Mouse (Mus musculus) cerebellum, postnatal 4 days (tissue): ENCODE results near the gene Igsf8.
"Not testable (repeated sequence)": the region's sequence is repeated elsewhere in the genome, so short reads cannot be mapped to it uniquely, and the experiment has no call there.

Experiments used
- DNase-seq, 2 experiments: peaks; one replicate each; pipeline ENCODE4 v3.0.0; 2022; ENCODE audit warnings: low spot score in 2 of 2, mixed read lengths in 1 of 2

Igsf8 gene

GRCm38 (mm10) chr1:172261477-172262078, at the start of gene Igsf8:
TSS of gene Igsf8 (plus strand) at chr1:172261641.
- no peak for DNase-seq

- DNase-seq = peak in 1 of 2 experiments; percentile 18
Observed at GRCm38 (mm10) chr1:172212776-172213175, 48.7 kb upstream of the Igsf8 start.

- no peak for DNase-seq
Observed at GRCm38 (mm10) chr1:172213771-172214170, 47.7 kb upstream of the Igsf8 start.

DNA sequence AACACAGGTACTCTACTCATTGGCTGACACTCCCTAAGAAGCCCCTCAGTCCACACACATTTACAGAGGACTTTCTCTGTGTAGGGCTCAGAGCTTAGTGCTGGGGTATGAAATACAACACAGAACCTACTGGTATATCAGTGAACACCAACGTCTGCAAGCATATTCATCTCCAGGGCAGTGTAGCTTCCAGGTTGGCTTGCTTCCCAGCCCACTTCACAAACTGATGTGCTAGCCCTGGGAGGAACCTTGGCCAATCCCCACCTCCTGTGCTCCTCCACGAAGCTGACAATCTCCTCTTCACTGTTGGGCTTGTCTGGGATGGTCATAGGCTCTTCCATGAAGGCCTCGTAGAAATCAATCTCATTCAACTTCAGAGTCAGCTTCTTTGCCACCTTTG, 46.7 kb upstream of the Igsf8 start:
- no peak for DNase-seq

GRCm38 (mm10) chr1:172217148-172217547, 44.3 kb upstream of the Igsf8 start:
- DNase-seq = peak; percentile 89 to 95

DNA sequence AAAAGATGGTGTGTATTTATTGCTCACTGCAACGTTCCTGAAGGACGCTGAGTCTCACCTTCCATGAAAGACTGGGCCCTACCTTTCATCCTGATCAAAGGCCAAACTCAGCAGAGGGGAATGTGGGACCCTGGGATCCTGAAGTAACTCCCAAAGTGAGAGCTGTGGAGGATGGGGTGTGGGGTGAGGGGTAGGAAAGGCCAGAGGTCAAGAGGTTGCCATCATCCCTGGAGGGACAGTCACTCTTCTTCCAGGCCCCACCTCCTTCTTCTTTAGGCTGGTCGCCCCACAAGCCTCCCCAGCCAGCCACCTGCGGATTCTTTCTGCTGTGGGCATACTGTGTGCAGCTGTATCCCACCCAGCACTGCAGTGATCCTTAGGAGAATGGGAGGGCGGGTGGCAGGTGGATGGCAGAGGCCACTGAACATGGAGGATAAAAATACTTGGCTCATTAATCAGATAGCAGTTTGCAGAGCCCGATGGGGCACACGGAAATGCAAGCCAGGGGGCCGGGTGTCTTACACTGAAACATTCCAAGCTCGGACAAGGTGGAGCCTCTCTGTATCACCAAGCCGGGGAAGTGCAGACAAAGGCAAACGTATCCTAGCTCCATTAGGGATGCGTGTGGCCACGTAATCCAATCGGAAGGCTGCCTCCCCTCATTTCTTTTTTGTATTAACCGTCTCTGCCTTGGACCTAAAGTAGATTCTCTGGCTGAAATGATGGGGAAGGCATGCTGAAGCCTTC, 43.1 kb upstream of the Igsf8 start:
- no peak for DNase-seq

- no peak for DNase-seq
Observed at GRCm38 (mm10) chr1:172219451-172220406, 41.7 kb upstream of the Igsf8 start, which contains the start of gene Casq1. TSS of gene Casq1 (minus strand) at chr1:172219868.

GRCm38 (mm10) chr1:172220414-172220813, 41.0 kb upstream of the Igsf8 start:
- no peak for DNase-seq

DNA sequence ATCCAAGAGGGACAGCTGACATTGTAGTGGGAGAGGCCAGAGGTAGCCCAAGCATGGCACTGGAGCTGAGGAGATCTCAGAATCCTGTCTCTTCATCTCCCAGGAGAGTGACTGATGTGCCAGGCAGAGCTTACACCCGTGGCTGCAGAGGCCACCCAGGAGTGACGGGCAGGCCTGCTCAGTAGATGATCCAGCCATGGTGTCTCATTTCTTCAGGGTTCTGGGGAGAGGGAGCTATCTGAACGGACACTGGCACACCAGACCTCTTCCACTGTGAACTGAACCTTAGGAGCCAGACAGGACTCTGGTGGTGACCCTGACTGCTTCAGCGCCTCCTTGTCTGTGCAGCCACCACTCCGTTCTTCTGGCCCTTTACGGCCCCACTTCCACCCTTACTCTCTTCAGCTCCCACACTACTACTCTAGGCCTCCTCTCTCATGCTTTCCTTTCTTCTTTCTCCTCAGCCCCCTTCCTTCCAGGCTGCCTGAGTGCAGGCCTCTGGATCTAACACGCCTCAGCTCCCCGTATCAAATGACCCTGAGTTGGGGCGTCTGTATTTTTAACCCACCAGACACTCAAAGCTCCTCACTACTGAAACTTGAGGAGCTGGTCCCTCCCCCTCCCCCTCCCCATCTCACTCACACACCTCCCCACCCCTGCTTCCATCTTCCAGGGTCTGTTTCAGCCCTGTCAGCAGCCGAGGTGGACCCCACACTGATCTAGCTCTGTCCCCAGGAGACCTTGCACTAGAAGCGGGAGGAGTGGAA, 40.0 kb upstream of the Igsf8 start:
- DNase-seq = no peak

DNA sequence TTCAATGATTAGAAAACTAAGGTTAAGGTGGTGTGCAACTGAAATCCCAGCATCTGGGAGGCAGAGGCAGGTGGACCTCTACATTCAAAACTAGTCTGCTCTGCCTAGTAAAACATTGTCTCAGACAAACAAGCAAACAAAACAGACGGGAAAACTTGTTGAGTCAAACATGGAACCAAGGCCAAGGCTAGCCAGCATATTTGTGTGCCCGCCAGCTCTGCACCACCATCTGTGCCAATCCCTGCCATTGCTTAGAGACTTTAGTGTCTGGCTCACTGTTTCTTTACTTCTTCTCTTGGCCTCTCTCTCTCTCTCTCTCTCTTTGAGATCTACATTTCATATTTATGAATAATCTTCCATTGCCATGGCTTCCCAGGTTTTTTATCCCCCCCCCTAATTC, 33.2 kb upstream of the Igsf8 start:
- no peak for DNase-seq

DNA sequence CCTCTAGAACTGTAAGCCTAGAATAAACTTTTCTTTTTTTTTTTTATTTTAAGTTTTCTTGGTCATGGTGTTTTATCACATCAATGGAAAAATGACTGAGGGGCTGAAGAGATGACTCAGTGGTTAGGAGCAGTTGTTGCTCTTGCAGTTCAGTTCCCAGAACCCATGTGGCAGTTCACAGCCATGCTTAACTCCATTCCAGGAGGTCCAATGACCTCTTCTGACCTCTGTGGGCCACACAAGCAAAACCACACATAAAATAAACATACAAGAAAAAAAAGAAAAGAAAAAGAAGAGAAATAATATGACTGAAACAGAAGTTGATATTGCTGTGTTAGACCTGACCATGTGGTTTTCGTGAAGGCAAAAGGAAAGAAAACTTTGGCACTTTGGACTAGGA, 32.2 kb upstream of the Igsf8 start:
- no peak for DNase-seq

- no peak for DNase-seq
Observed at GRCm38 (mm10) chr1:172240945-172241708, 20.3 kb upstream of the Igsf8 start.

GRCm38 (mm10) chr1:172242401-172242800, 19.0 kb upstream of the Igsf8 start:
- no peak for DNase-seq

DNA sequence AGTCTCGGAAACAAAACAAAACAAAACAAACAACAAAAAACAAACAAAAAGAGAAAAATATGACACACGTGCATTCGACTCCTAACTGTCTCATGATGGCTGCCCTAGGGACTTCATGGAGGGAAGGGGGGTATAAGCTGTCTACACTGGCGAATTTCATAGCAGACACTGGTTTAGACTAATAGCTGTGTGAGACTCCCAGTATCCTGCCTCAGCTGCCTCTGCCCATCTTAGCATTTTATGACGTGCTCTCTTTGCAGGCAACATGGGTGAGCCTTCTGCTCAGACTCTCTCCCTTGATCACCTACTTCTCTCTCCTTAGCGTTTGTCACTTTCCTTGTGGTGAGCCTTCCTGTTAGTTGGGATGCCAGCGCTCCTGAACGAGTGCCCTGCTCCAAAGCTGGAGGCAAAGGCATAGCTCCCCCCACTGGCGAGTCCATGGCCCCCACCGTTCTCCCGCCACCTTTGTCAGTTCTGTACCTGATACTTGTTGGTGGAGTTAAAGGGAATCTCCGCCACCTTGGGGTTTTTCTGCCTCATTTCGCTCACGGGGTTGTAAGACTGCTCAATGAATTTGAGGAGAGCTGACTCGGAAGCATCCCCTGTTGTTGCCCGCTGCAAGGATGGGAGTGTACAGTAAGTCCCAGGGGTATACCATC, 17.8 kb upstream of the Igsf8 start:
- DNase-seq = no peak

DNA sequence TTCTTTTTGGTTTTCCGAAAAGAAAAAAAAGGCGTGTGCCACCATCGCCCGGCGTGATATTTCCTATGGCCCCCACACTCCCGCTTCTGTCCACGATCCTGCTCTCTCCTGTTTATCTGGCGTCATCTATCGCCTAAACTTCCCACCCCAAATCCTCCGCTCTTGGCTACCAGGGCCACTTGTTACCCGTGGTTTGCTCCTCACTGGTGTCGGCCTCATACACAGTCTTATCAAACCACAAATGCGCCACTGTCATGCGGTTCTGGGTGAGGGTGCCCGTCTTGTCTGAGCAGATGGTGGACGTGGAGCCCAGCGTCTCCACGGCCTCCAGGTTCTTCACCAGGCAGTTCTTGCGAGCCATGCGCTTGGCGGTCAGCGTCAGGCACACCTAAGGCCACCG, 16.8 kb upstream of the Igsf8 start:
- DNase-seq = not testable (repeated sequence)

GRCm38 (mm10) chr1:172247216-172247615, 14.2 kb upstream of the Igsf8 start:
- DNase-seq = no peak

DNA sequence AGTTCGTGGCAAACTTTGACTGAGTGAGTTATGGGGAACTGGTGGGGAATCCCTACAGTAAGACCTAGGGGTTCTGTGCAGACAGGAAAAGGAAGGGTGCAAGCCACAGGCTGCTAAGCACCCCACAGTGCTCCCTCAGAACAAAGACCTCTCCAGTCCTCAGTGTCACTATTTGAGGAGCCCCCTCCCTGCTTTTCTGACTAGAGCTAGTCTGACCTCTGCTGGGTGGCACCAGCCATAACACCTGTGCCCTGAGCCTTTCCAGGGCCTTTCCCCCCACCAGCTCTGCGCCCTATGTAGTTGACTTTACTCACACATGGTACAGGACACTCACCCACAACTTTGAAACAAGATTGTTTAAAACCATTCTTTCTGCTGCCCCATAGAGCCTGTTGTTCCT, 13.8 kb upstream of the Igsf8 start:
- DNase-seq = peak in 1 of 2 experiments; percentile 25

- DNase-seq = no peak
Observed at GRCm38 (mm10) chr1:172258314-172258713, 3.1 kb upstream of the Igsf8 start, which contains the start of gene Atp1a4. TSS of gene Atp1a4 (minus strand) at chr1:172258414.

GRCm38 (mm10) chr1:172271208-172271607, 9.8 kb downstream of the Igsf8 start:
- no peak for DNase-seq

DNA sequence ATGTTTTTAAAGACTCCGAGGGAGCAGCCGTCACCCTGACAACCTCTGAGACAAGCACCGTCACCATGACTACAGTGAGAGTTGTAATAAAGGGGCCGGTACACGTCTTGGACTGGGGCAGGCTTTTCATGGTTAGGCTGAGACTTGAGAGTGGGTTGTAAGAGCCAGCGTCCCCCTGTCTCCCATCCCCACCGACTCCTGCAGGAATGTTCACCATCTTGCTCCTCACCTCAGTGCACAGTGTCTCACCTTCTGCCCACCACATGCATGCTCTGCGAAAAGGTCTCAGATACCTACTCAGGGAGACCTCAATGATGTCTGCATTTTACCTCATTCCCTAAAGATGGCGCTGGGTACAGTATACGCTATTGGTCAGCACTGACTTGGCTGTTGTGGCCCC, 10.3 kb downstream of the Igsf8 start:
- DNase-seq = no peak
